ENCODE assay signal across 9 mouse cellular contexts in genomic region chr2:166592034-166592912, GRCm38 (mm10).
DNase-seq lines count a peak whose midpoint lies in the region; ATAC-seq and TF ChIP-seq lines count a peak whose summit lies in the region.
"Had no signal": no experiment of that assay in that cellular context is flagged by ENCODE, and none has a peak within 500 bp of the region (broad histone marks: within the 10 kb centered on the region; RNA-seq: fewer than 3 reads in every experiment).

No protein-coding gene starts in this region.

- no peaks in the 10 kb centered on the region for H3K9me3 ChIP-seq in ES-E14 (ENCODE audit: control insufficient read depth, insufficient read depth, low read depth, low read length)
- H3K9me3 ChIP-seq in forebrain, embryonic 13.5 days (replicated peaks), result no peaks in the 10 kb centered on the region
- H3K9me3 ChIP-seq in hindbrain, embryonic 10.5 days, result no peaks in the 10 kb centered on the region
- H3K9me3 ChIP-seq: liver, embryonic 15.5 days had no signal

- 46% methylated on average over 21 of the region's 21 CpGs for WGBS in forebrain, embryonic 13.5 days
- WGBS in hindbrain, embryonic 10.5 days, result 45% methylated on average over 21 of the region's 21 CpGs

- peaks cover 0 to 11% of the 10 kb centered on the region in 2 experiments; a peak in 1 of 4 replicates for H3K4me1 ChIP-seq in ES-E14 (ENCODE audit: control insufficient read depth in 2 of 2, insufficient read depth in 2 of 2, low read length in 2 of 2, poor library complexity in 1 of 2)
- 0 out of 2 replicates have a peak, but pooled peaks cover 10% of the 10 kb centered on the region for H3K4me1 ChIP-seq in forebrain, embryonic 13.5 days
- peaks cover 11% of the 10 kb centered on the region; the same call in 1 of the 2 replicates for H3K4me1 ChIP-seq in hindbrain, embryonic 10.5 days (replicated peaks)
- H3K4me1 ChIP-seq: liver, embryonic 15.5 days had no signal

- peak; percentile 74 for ATAC-seq in forebrain, embryonic 13.5 days

- H3K36me3 ChIP-seq in ES-E14 (ENCODE audit: control insufficient read depth, insufficient read depth, low read length, poor library complexity, severe bottlenecking), result no peaks in the 10 kb centered on the region
- peaks cover 33% of the 10 kb centered on the region for H3K36me3 ChIP-seq in forebrain, embryonic 13.5 days (ENCODE audit: poor library complexity, severe bottlenecking)
- H3K36me3 ChIP-seq in hindbrain, embryonic 10.5 days, result peaks cover 93% of the 10 kb centered on the region

- peak; percentile 73 for DNase-seq in ES-E14 (ENCODE audit: low read depth, low spot score)
- peak; percentile 41 for DNase-seq in c-Kit-positive CD71-negative TER-119-negative erythroid progenitor cells, embryonic 14.5 days (ENCODE audit: low read depth)
- peak; percentile 78 for DNase-seq in hindbrain, embryonic 10.5 days (ENCODE audit: low spot score)
- DNase-seq in layer of hippocampus, postnatal 10 days (ENCODE audit: low spot score in 2 of 2), result peak; percentile 86 to 91
- DNase-seq in lung, postnatal 4 days, result peak; percentile 69 to 82
- DNase-seq in right cerebral cortex, adult 18-20 months, result peak; percentile 78
- DNase-seq in urinary bladder, adult 2 months (ENCODE audit: low spot score), result peak; percentile 70

- no peaks in the 10 kb centered on the region for H3K27me3 ChIP-seq in forebrain, embryonic 13.5 days
- no peaks in the 10 kb centered on the region for H3K27me3 ChIP-seq in hindbrain, embryonic 10.5 days (ENCODE audit: insufficient read depth, poor library complexity, severe bottlenecking)
- H3K27me3 ChIP-seq: liver, embryonic 15.5 days had no signal

- H3K27ac ChIP-seq in ES-E14 (ENCODE audit: insufficient read depth, low read depth, low read length, poor library complexity, severe bottlenecking), result no peak overlapping the region
- H3K27ac ChIP-seq in forebrain, embryonic 13.5 days, result no peak overlapping the region
- no peak overlapping the region for H3K27ac ChIP-seq in hindbrain, embryonic 10.5 days
- H3K27ac ChIP-seq: liver, embryonic 15.5 days had no signal

- H3K9ac ChIP-seq in ES-E14 (ENCODE audit: insufficient read depth, low read depth, low read length, poor library complexity, severe bottlenecking), result no peak overlapping the region
- no peak overlapping the region for H3K9ac ChIP-seq in forebrain, embryonic 13.5 days
- H3K9ac ChIP-seq: liver, embryonic 15.5 days had no signal

- in situ Hi-C loops in ES-E14 (cut with MboI; ENCODE audit: low sequenced_read_pairs in 2 of 2, unreplicated experiment in 2 of 2), result loop anchor here (5.0 to 25.0 kb wide), 2 partner anchors 190 to 195 kb away; partner anchors contain the start of gene Trp53rkb (in 1 of the 2)

- no peak overlapping the region for H3K4me2 ChIP-seq in forebrain, embryonic 13.5 days
- H3K4me2 ChIP-seq: liver, embryonic 15.5 days had no signal

- no peak overlapping the region for H3K4me3 ChIP-seq in ES-E14 (ENCODE audit: insufficient read depth in 1 of 2, low read depth in 1 of 2, low read length in 2 of 2, poor library complexity in 1 of 2, severe bottlenecking in 1 of 2)
- no peak overlapping the region for H3K4me3 ChIP-seq in forebrain, embryonic 13.5 days
- H3K4me3 ChIP-seq in hindbrain, embryonic 10.5 days, result no peak overlapping the region
- H3K4me3 ChIP-seq: liver, embryonic 15.5 days had no signal

TF ChIP-seq in ES-E14, 5 proteins besides CTCF, POLR2A, EP300 and RAD21:
- TF ChIP-seq HCFC1 (IDR thresholded peaks at IDR 0.05; ENCODE audit: borderline replicate concordance, insufficient read depth, low read length), result no peak
- no peak for TF ChIP-seq CHD2 (IDR thresholded peaks at IDR 0.05; ENCODE audit: low read depth, low read length)
- peak; percentile 97 for TF ChIP-seq MAFK (IDR thresholded peaks at IDR 0.05; ENCODE audit: insufficient read depth, low read depth, low read length)
- peak; percentile 84; the same call in 1 of the 2 replicates for TF ChIP-seq ZC3H11A (IDR thresholded peaks at IDR 0.05; ENCODE audit: borderline replicate concordance, low read depth, low read length)
- no peak for TF ChIP-seq ZNF384 (IDR thresholded peaks at IDR 0.05; ENCODE audit: low read depth, low read length)
